9 mouse cellular contexts compared by ENCODE assay signal in genomic region chr5:35104183-35104959, GRCm38 (mm10). TPM values are rescaled to one million over a fixed set of nuclear protein-coding genes. Genes with fewer than 3 reads are reported as not detected.
DNase-seq lines count a peak whose midpoint lies in the region; ATAC-seq lines count a peak whose summit lies in the region.
"Had no signal": no experiment of that assay in that cellular context is flagged by ENCODE, and none has a peak within 500 bp of the region (broad histone marks: within the 10 kb centered on the region; RNA-seq: fewer than 3 reads in every experiment).

No protein-coding gene starts in this region.

- peak; percentile 86 for DNase-seq in heart, adult 11 months
- DNase-seq in heart, adult 18-20 months, result no peak
- peak; percentile 26 for DNase-seq in kidney, adult 18-20 months
- DNase-seq in layer of hippocampus, adult 9-10 months (ENCODE audit: low spot score), result no peak
- no peak for DNase-seq in Muller cell, postnatal 12 days (ENCODE audit: inconsistent ontology term)
- DNase-seq: B cell, adult 2 months had no signal

- peak overlapping the region; percentile 84; the same call in 1 of the 2 replicates for H3K9ac ChIP-seq in embryonic facial prominence, embryonic 13.5 days
- peak overlapping the region; percentile 76 for H3K9ac ChIP-seq in midbrain, embryonic 12.5 days (replicated peaks)

- peak overlapping the region; percentile 80 for H3K4me2 ChIP-seq in embryonic facial prominence, embryonic 13.5 days
- peak overlapping the region; percentile 71 for H3K4me2 ChIP-seq in midbrain, embryonic 12.5 days (replicated peaks)

- no peak overlapping the region for H3K27ac ChIP-seq in embryonic facial prominence, embryonic 13.5 days
- no peak overlapping the region for H3K27ac ChIP-seq in midbrain, embryonic 12.5 days (replicated peaks)

- peak overlapping the region; percentile 84 for H3K4me3 ChIP-seq in embryonic facial prominence, embryonic 13.5 days
- H3K4me3 ChIP-seq in midbrain, embryonic 12.5 days, result peak overlapping the region; percentile 77

- H3K4me1 ChIP-seq in embryonic facial prominence, embryonic 13.5 days, result peaks cover 25% of the 10 kb centered on the region
- H3K4me1 ChIP-seq in midbrain, embryonic 12.5 days, result peaks cover 20% of the 10 kb centered on the region

- 56% methylated on average over 8 of the region's 8 CpGs for WGBS in embryonic facial prominence, embryonic 13.5 days
- WGBS in midbrain, embryonic 12.5 days, result 58% methylated on average over 8 of the region's 8 CpGs

- peaks cover 33% of the 10 kb centered on the region for H3K36me3 ChIP-seq in embryonic facial prominence, embryonic 13.5 days
- peaks cover 33% of the 10 kb centered on the region for H3K36me3 ChIP-seq in midbrain, embryonic 12.5 days

- no peak for ATAC-seq in embryonic facial prominence, embryonic 13.5 days (ENCODE audit: insufficient number of reproducible peaks, insufficient read depth, low FRiP score, low TSS enrichment, low read depth)
- ATAC-seq in midbrain, embryonic 12.5 days (ENCODE audit: low FRiP score, low read depth), result no peak
- no peak for ATAC-seq in monocyte, adult 5-6 weeks (replicated peaks; ENCODE audit: insufficient number of reproducible peaks, low FRiP score, low TSS enrichment, poor library complexity, severe bottlenecking)

- H3K27me3 ChIP-seq in embryonic facial prominence, embryonic 13.5 days, result no peaks in the 10 kb centered on the region
- H3K27me3 ChIP-seq in midbrain, embryonic 12.5 days, result peaks cover 5% of the 10 kb centered on the region

- H3K9me3 ChIP-seq in embryonic facial prominence, embryonic 13.5 days, result no peaks in the 10 kb centered on the region
- no peaks in the 10 kb centered on the region for H3K9me3 ChIP-seq in midbrain, embryonic 12.5 days

RNA-seq across cellular contexts. Expression of gene Lrpap1, which starts 1.2 kb away (rescaled TPM):
- 10 to 100 TPM; 49.9 to 50.2 TPM for total RNA-seq in heart, adult 18-20 months (2021)
- polyA plus RNA-seq in embryonic facial prominence, embryonic 13.5 days (2015; fragmentation: Nextera tagmentation; extraction: Ambion mirVana), result 109 and 145 TPM in 2 replicates
- 100 and 112 TPM in 2 replicates for polyA plus RNA-seq in midbrain, embryonic 12.5 days (2016; fragmentation: Nextera tagmentation; extraction: Ambion mirVana)
- total RNA-seq in monocyte, adult 5-6 weeks (2017), result 61.2 to 83.5 TPM (median 62.8 TPM) in 3 replicates

RNA-seq across cellular contexts. Expression of gene Dok7, which starts 47.8 kb away (rescaled TPM):
- 10 to 100 TPM; 33.2 to 35.2 TPM for total RNA-seq in heart, adult 18-20 months (2021)
- 1.1 and 1.7 TPM in 2 replicates for polyA plus RNA-seq in embryonic facial prominence, embryonic 13.5 days (2015; fragmentation: Nextera tagmentation; extraction: Ambion mirVana)
- 0.42 and 0.46 TPM in 2 replicates for polyA plus RNA-seq in midbrain, embryonic 12.5 days (2016; fragmentation: Nextera tagmentation; extraction: Ambion mirVana)
- total RNA-seq in monocyte, adult 5-6 weeks (2017), result not detected in 3 replicates

Comparison
In these comparisons a context has a peak if more than half of its experiments do, and no peak if none do; other contexts are left out.
1. DNase-seq: peak in heart, adult 11 months (single experiment) and kidney, adult 18-20 months (single experiment); none in heart, adult 18-20 months (0 of 2), layer of hippocampus, adult 9-10 months (single experiment) and Muller cell, postnatal 12 days (single experiment).
2. RNA of gene Dok7, which starts 47.8 kb away (total RNA-seq): 33.2 to 35.2 TPM in heart, adult 18-20 months; not detected in monocyte, adult 5-6 weeks; every median in the first group is over 10 times any median in the second.